Mouse (Mus musculus): ENCODE measurements at regions not wholly inside any gene's neighbourhood (a gene's known extent, or its start where the extent isn't known, plus 50 kb on each side); places are given as distances from the start of the nearest gene placed in this dataset.

DNA sequence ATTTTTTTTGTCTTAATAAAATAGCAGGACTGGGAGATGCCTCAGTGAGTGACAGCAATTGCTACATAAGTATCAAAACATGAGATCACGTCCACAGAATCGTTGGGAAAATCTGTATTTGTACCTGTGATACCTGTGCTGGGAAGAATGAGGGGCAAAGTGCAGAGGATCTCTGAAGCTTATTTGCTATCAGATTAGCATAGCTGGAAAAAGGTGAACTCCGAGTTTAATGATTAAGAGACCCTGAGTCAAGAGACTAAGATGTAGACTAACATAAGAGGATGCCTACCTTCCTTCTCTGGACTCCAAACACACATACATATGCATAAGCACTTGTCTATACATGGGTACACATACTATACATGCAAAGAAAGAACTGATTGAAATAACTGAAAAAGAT is 710.1 kb downstream of the Plod2 start:
- 86% methylated on average over 3 of the region's 3 CpGs for WGBS

DNA sequence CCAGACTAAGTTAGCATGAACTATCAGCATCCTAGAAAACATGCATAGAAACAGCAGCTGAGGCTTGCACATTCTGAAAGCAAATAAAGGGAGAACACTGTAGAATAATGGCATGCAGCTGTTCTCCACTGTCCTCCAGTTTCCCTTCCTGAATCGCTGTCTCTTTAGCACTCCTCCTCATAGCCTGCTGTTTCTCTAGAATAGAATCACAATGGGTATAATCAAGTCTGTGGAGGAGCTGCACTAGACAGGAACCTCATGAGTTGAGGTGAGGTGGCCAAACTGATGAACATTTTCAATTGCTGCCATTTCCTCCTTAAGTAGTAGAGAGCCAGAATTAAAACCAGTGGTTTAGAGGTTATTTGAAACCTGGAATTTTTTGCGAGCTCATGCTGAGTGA is 755.3 kb downstream of the Plod2 start:
- Histone ChIP-seq H3K4me2 (no peak overlapping the region), H3K9ac (no peak overlapping the region), H3K4me3 (replicated peaks) (no peak overlapping the region), H3K27me3 (no peaks in the 10 kb centered on the region), H3K36me3 (no peaks in the 10 kb centered on the region), H3K4me1 (no peaks in the 10 kb centered on the region), H3K9me3 (replicated peaks) (no peaks in the 10 kb centered on the region), H3K27ac (no peak overlapping the region)
- WGBS = 64% methylated on average over 2 of the region's 2 CpGs
- ATAC-seq (replicated peaks; ENCODE audit: low FRiP score) = no peak

More for the DNA sequence above, 710.1 kb downstream of the Plod2 start:
- no peak for ATAC-seq (replicated peaks; ENCODE audit: low FRiP score)
- no peak overlapping the region for H3K27ac ChIP-seq
- no peak overlapping the region for H3K4me3 ChIP-seq (replicated peaks)
- no peak overlapping the region for H3K9ac ChIP-seq
- no peak overlapping the region for H3K4me2 ChIP-seq
- no peaks in the 10 kb centered on the region for H3K9me3 ChIP-seq (replicated peaks)
- H3K4me1 ChIP-seq = no peaks in the 10 kb centered on the region
- H3K27me3 ChIP-seq = no peaks in the 10 kb centered on the region
- no peaks in the 10 kb centered on the region for H3K36me3 ChIP-seq

DNA sequence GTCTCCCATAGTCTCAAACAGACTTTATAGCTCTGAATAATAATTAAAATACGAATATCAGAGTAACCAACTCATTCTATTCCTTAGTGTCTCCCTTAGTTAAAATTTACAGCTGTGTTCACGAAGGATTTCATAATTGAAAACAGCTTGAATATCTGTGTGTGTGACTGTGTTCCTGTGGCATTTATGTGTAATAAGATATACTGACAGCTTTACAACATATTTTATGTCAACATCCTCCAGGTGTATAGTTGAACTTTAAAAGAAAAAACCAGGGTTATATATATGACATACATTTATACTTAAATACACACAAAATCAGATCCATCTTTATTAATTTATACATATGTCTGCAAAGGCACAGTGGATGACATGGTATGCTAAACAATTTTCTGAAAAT is 764.7 kb downstream of the Plod2 start:
- no peaks in the 10 kb centered on the region for H3K36me3 ChIP-seq
- H3K27me3 ChIP-seq = no peaks in the 10 kb centered on the region
- H3K4me3 ChIP-seq (replicated peaks) = no peak overlapping the region
- no peak overlapping the region for H3K9ac ChIP-seq
- no peak overlapping the region for H3K27ac ChIP-seq
- H3K4me2 ChIP-seq = no peak overlapping the region
- H3K4me1 ChIP-seq = no peaks in the 10 kb centered on the region
- ATAC-seq (replicated peaks; ENCODE audit: low FRiP score) = no peak
- 50% methylated on average over 2 of the region's 2 CpGs for WGBS
- no peaks in the 10 kb centered on the region for H3K9me3 ChIP-seq (replicated peaks)

DNA sequence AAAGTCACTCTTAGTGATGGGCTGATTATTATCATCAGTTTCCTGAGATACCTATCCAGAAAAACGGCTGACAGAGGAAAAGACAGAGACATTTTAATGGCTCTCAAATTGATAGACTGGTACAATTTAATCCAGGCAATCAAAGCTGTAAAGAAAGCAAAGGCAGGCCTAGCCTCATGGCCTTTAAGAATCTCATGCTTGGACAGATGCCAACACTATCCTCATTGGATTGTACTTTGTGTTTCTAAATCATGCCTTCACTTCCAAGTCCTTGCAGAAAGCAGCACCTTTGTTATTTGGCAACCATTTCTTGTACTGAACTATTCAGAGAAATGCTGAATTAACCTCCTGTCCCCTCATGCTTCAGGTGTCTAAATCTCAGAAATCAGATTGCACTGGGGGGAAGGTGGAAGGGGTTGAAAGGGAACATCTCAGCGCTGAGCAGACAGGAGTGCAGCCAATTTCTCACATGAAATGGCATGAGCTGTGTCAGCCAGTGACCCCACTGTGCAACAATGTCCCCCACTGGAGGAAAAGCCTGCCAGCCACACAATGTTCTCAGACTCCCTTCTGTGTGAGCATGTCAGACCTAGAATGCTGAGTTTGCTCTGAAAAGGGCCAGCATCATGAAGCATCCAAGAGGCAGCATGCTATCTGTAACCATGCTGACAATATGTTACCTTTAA is 787.1 kb downstream of the Plod2 start:
- no peak overlapping the region for H3K4me2 ChIP-seq
- no peaks in the 10 kb centered on the region for H3K9me3 ChIP-seq (replicated peaks)
- no peaks in the 10 kb centered on the region for H3K36me3 ChIP-seq
- no peak overlapping the region for H3K9ac ChIP-seq
- H3K27me3 ChIP-seq = no peaks in the 10 kb centered on the region
- no peak overlapping the region for H3K4me3 ChIP-seq (replicated peaks)
- no peaks in the 10 kb centered on the region for H3K4me1 ChIP-seq
- no peak overlapping the region for H3K27ac ChIP-seq
- WGBS = 37% methylated on average over 2 of the region's 2 CpGs
- ATAC-seq (replicated peaks; ENCODE audit: low FRiP score) = no peak

All from kidney, embryonic 15.5 days (tissue).